Mouse (Mus musculus) embryonic facial prominence, embryonic 14.5 days (tissue): ENCODE measurements at regions not wholly inside any gene's neighbourhood (a gene's known extent, or its start where the extent isn't known, plus 50 kb on each side); places are given as distances from the start of the nearest gene placed in this dataset.
"Not testable (repeated sequence)": the region's sequence is repeated elsewhere in the genome, so short reads cannot be mapped to it uniquely, and the experiment has no call there.

Experiments used
- ATAC-seq: fragments of 200-750 bp; cut with Nextera tagmentation; 2 replicates; pipeline ENCODE4 v1.8.0; 2017; ENCODE audit warnings: low read depth, moderate number of reproducible peaks, moderate TSS enrichment
- DNase-seq: peaks from one replicate; pipeline ENCODE4 v3.0.0-alpha.2; 2015; ENCODE audit warnings: low spot score
- H3K27ac ChIP-seq: fragments of 300-500 bp; sonication (generic); replicated peaks from 2 replicates; pipeline ENCODE4 v1.5.1; 2014; ENCODE audit warnings: low read depth, mild to moderate bottlenecking, low read length, moderate library complexity
- H3K27me3 ChIP-seq: fragments of 300-500 bp; sonication (generic); replicated peaks from 2 replicates; pipeline ENCODE4 v1.6.1; 2014; ENCODE audit warnings: low read length; ENCODE audit not compliant: control insufficient read depth, insufficient read depth
- H3K36me3 ChIP-seq: fragments of 300-500 bp; sonication (generic); 2 replicates; pipeline ENCODE4 v1.6.1; 2014; ENCODE audit warnings: low read length, mixed read lengths; ENCODE audit not compliant: control insufficient read depth, insufficient read depth
- H3K4me1 ChIP-seq: fragments of 300-500 bp; sonication (generic); 2 replicates; pipeline ENCODE4 v1.6.1; 2014; ENCODE audit warnings: antibody characterized with exemption, low read length; ENCODE audit not compliant: control insufficient read depth, insufficient read depth
- H3K4me2 ChIP-seq: fragments of 300-500 bp; sonication (generic); 2 replicates; pipeline ENCODE4 v1.6.1; 2014; ENCODE audit warnings: low read depth, mild to moderate bottlenecking, low read length, moderate library complexity, mixed read lengths
- H3K4me3 ChIP-seq: fragments of 300-500 bp; sonication (generic); 2 replicates; pipeline ENCODE4 v1.5.1; 2014; ENCODE audit warnings: low read depth, mild to moderate bottlenecking, low read length
- H3K9ac ChIP-seq: fragments of 300-500 bp; sonication (generic); 2 replicates; pipeline ENCODE4 v1.6.1; 2014; ENCODE audit warnings: low read depth, mild to moderate bottlenecking, low read length, moderate library complexity, mixed read lengths
- H3K9me3 ChIP-seq: fragments of 300-500 bp; sonication (generic); 2 replicates; pipeline ENCODE4 v1.6.1; 2016; ENCODE audit warnings: low read length; ENCODE audit not compliant: control insufficient read depth
- WGBS: fragments of 180-500 bp; shearing (Covaris S2); extraction: QIAGEN DNeasy Blood & Tissue Kit; methylation state at CpG from one replicate; pipeline ENCODE4 v1.1.7; 2014; 5-methylcytosine and 5-hydroxymethylcytosine counted together

DNA sequence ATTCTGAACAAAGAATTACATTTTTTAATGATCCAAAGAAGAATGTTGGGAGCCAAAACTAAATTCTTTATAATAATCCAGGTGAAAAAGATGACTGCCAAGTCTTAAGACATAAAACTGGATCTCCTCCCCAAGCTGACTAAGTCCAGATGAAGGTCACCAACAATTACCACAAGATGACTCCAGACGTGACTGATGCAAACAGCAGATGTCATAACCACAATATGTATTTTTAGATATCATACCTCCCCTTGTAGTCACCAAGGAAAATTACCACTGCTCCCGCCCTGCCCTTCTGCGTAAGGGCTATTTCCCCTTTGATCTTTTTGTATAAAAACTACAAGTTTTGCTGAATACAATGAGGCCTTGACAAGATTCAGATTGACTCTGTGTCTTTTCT lies 1110.4 kb downstream of the Basp1 start:
- not testable (repeated sequence) for H3K4me1 ChIP-seq, H3K9me3 ChIP-seq, DNase-seq, H3K27ac ChIP-seq, H3K9ac ChIP-seq, H3K27me3 ChIP-seq, ATAC-seq, H3K4me3 ChIP-seq, H3K36me3 ChIP-seq, H3K4me2 ChIP-seq
- 65% methylated on average over 3 of the region's 3 CpGs for WGBS

DNA sequence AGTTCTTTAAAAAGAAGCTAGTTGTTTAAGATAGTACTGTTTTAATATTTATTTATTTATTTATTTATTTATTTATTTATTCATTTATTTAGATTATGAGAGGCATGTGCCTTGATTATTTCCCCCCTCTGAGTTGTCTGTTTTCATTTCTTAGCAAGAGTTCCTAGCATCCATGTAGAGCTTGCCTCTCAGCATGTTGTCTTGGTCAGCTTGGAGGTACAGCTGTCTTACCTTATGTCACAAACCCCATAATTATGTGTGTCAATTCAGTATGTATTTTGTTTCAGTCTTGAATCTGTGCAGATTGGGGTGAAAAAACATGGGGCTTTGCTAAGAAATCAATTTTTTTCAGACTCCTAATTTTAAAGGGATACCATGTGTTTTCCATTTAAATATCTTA lies 1116.3 kb downstream of the Basp1 start:
- Histone ChIP-seq H3K4me3 (no peak overlapping the region), H3K36me3 (no peaks in the 10 kb centered on the region), H3K9ac (no peak overlapping the region), H3K27me3 (no peaks in the 10 kb centered on the region), H3K9me3 (no peaks in the 10 kb centered on the region), H3K27ac (no peak overlapping the region), H3K4me2 (no peak overlapping the region), H3K4me1 (no peaks in the 10 kb centered on the region)
- no peak for ATAC-seq
- DNase-seq: no peak

DNA sequence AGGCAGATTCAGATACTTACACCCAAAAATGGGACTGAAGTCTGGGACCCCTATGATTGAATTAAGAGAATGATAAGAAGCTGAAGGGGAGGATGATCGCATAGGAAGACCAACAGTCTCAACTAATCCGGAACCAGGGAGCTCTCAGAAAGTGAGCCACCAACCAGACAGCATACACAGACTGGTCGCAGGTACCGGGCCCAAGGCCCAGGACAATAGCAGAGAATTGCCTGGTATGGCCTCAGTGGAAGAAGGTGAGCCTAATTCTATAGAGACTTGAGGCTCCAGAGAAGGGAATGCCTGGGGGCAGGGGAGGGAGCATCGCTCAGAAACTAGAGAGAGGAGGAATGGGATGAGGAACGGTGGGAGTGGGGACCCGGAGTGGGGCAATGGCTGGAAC lies 1116.8 kb downstream of the Basp1 start:
- Histone ChIP-seq H3K4me1 (no peaks in the 10 kb centered on the region), H3K9ac (no peak overlapping the region), H3K9me3 (no peaks in the 10 kb centered on the region), H3K27me3 (no peaks in the 10 kb centered on the region), H3K4me3 (no peak overlapping the region), H3K36me3 (no peaks in the 10 kb centered on the region), H3K27ac (no peak overlapping the region), H3K4me2 (no peak overlapping the region)
- ATAC-seq (no peak), DNase-seq (no peak)
- WGBS: 84% methylated on average over 7 of the region's 7 CpGs

DNA sequence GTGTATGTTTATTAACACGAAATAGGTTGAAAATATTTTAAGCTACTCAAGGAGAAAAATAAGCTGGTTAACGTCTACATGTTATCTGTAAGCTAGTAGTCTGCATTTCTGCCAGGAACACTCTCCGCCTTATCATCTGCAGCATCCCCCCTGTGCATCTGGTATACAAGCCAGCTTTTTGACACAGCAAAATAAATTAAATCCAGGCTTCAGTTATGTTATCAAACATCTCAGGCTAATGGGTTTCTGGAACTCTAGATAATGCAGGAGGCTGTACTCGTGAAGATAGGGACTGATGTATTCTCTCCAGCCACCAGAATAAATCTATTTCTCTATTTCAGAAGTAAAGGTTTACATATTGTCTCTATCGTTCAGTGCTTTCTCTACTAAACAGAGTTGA lies 1138.5 kb downstream of the Basp1 start:
- 75% methylated on average over 5 of the region's 5 CpGs for WGBS
- Histone ChIP-seq H3K4me2 (no peak overlapping the region), H3K27me3 (no peaks in the 10 kb centered on the region), H3K9ac (no peak overlapping the region), H3K4me3 (no peak overlapping the region), H3K9me3 (no peaks in the 10 kb centered on the region), H3K27ac (no peak overlapping the region), H3K4me1 (no peaks in the 10 kb centered on the region), H3K36me3 (no peaks in the 10 kb centered on the region)
- DNase-seq (no peak), ATAC-seq (no peak)

GRCm38 (mm10) chr15:24267360-24267759 lies 1146.2 kb downstream of the Basp1 start:
- H3K4me3 ChIP-seq: no peak overlapping the region
- H3K4me1 ChIP-seq: no peaks in the 10 kb centered on the region
- H3K4me2 ChIP-seq: no peak overlapping the region
- no peaks in the 10 kb centered on the region for H3K9me3 ChIP-seq
- H3K36me3 ChIP-seq: no peaks in the 10 kb centered on the region
- H3K9ac ChIP-seq: no peak overlapping the region
- H3K27ac ChIP-seq: no peak overlapping the region
- no peak for ATAC-seq
- DNase-seq: no peak
- no peaks in the 10 kb centered on the region for H3K27me3 ChIP-seq
